Mouse (Mus musculus) midbrain, embryonic 10.5 days (tissue): ENCODE data around the gene Nkd2. TPM values are rescaled to one million over a fixed set of nuclear protein-coding genes. Genes with fewer than 3 reads are reported as not detected.
A peak's percentile ranks its signal among the peaks of the same experiment; 100 is the strongest.

ENCODE experiments used
- DNase-seq: peaks from one replicate; pipeline ENCODE4 v3.0.0-alpha.2; 2017; ENCODE audit warnings: low spot score
- H3K27ac ChIP-seq: fragments of 300-500 bp; sonication (generic); replicated peaks from 2 replicates; pipeline ENCODE4 v1.5.1; 2016; ENCODE audit warnings: mild to moderate bottlenecking
- H3K27me3 ChIP-seq: fragments of 300-500 bp; sonication (generic); 2 replicates; pipeline ENCODE4 v1.6.1; 2016; ENCODE audit warnings: low read depth, mild to moderate bottlenecking; ENCODE audit not compliant: poor library complexity, severe bottlenecking
- H3K36me3 ChIP-seq: fragments of 300-500 bp; sonication (generic); 2 replicates; pipeline ENCODE4 v1.6.1; 2016; ENCODE audit warnings: mild to moderate bottlenecking, moderate library complexity
- H3K4me1 ChIP-seq: fragments of 300-500 bp; sonication (generic); 2 replicates; pipeline ENCODE4 v1.6.1; 2016
- H3K4me3 ChIP-seq: fragments of 300-500 bp; sonication (generic); 2 replicates; pipeline ENCODE4 v1.5.1; 2016; ENCODE audit warnings: mild to moderate bottlenecking, moderate library complexity
- H3K9me3 ChIP-seq: fragments of 300-500 bp; sonication (generic); replicated peaks from 2 replicates; pipeline ENCODE4 v1.6.1; 2016; ENCODE audit warnings: mild to moderate bottlenecking
- WGBS: fragments of 180-500 bp; shearing (Covaris S2); methylation state at CpG from one replicate; pipeline ENCODE4 v1.1.7; 2016; 5-methylcytosine and 5-hydroxymethylcytosine counted together
- polyA plus RNA-seq: library from polyadenylated mRNA; unstranded; fragments of >200 nt; fragmentation: Nextera tagmentation; extraction: Ambion mirVana; gene quantifications from 2 replicates; pipeline ENCODE4 v1.2.1, GENCODE M21; 2016

Nkd2 gene
- polyA plus RNA-seq, 1 experiment from 2014 or later: 13.2 TPM

DNA sequence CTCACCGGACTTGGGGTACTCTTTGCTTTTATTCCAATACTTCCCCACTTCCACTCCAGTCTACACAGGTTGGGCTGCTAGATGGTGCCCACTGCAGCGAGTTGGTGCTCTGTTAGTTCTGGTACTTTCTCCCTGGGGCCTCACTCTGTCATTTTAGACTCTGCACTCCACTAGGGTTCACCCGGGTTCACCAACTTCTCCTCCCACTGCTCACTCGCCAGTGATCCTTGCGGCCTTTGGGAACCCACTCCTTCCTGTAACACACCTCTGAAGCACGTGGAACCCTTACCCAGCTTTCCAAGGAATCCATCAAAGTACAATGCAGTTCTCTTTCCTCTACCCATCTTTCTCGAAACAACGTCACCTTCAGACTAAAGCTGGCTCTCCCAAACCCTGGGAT, 9.7 kb downstream of the Nkd2 start:
- H3K27ac ChIP-seq: no peak overlapping the region
- no peaks in the 10 kb centered on the region for H3K36me3 ChIP-seq
- peaks cover 40% of the 10 kb centered on the region for H3K27me3 ChIP-seq
- no peaks in the 10 kb centered on the region for H3K9me3 ChIP-seq
- H3K4me3 ChIP-seq: no peak overlapping the region
- H3K4me1 ChIP-seq: peaks cover 15% of the 10 kb centered on the region
- 83% methylated on average over 8 of the region's 8 CpGs for WGBS
- no peak for DNase-seq

DNA sequence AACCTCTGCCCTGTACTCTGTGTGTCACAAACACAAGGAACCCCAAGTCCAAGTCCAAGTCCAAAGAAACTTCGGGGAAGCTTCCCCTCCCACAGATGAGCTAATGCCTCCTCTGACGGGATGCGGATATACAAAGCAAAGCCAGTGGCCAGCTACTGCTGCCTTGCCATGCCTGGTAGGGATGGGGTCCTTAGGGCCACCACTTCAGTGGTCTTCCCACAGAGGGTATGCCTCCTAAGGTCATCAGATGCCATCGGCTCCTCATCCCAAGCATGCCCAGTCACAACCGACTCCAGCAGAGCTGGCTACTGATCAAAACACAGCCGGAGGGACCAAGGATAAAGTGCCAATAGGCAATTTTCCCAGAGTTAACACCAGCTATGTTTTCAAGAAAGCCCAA, 10.9 kb downstream of the Nkd2 start:
- 85% methylated on average over 6 of the region's 6 CpGs for WGBS
- Histone ChIP-seq H3K27me3 (peaks cover 34% of the 10 kb centered on the region), H3K27ac (no peak overlapping the region), H3K4me1 (peaks cover 15% of the 10 kb centered on the region), H3K4me3 (no peak overlapping the region), H3K9me3 (no peaks in the 10 kb centered on the region), H3K36me3 (no peaks in the 10 kb centered on the region)
- no peak for DNase-seq

DNA sequence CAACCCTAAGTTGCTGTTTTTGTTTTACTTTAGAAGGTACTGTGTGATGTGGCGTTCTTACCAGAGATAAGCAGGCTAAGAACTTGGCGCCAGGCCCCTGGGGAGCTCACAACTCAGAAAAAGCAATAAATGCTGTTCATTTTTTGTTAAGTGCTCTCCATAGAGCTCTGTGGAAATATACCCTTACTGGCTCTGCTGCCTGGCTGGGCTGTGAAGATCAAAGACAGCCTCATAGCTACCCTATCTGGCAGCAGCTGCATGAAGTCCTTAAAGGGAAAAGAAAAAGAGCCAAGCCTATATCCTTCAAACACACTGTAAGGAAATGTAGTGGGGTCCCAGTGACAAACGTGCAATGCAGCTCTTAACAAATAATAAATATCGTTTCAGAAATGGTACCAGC, 11.6 kb downstream of the Nkd2 start:
- 80% methylated on average over 4 of the region's 4 CpGs for WGBS
- H3K4me3 ChIP-seq: no peak overlapping the region
- no peak overlapping the region for H3K27ac ChIP-seq

DNA sequence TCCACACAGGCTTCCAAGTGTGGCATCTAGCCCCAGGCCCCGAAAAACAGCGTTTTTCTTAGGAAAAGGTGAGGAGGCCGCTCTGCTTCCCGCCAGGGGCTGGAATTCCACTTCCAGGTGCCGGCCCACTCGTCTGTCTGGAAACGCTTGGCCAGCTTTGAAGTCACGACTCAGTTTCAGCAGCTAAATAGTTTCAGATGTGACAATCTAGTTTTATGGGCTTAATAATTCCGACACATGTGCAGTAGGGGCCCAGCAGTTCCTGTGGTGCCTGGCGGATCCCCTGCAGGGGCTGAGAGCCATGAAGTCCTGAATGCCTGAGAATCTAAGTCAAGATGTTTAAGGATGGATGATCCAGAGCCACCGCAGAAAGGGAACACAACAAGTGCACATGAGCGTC, 13.6 kb downstream of the Nkd2 start:
- H3K27ac ChIP-seq: no peak overlapping the region
- peaks cover 4% of the 10 kb centered on the region; the same call in 1 of the 2 replicates for H3K4me1 ChIP-seq
- 73% methylated on average over 12 of the region's 12 CpGs for WGBS
- H3K4me3 ChIP-seq: no peak overlapping the region
- no peaks in the 10 kb centered on the region for H3K36me3 ChIP-seq
- H3K9me3 ChIP-seq: no peaks in the 10 kb centered on the region
- DNase-seq: peak; percentile 22
- peaks cover 25% of the 10 kb centered on the region for H3K27me3 ChIP-seq

More for the DNA sequence above, 11.6 kb downstream of the Nkd2 start:
- Histone ChIP-seq H3K36me3 (no peaks in the 10 kb centered on the region), H3K4me1 (peaks cover 15% of the 10 kb centered on the region), H3K27me3 (peaks cover 32% of the 10 kb centered on the region), H3K9me3 (no peaks in the 10 kb centered on the region)
- DNase-seq: no peak

DNA sequence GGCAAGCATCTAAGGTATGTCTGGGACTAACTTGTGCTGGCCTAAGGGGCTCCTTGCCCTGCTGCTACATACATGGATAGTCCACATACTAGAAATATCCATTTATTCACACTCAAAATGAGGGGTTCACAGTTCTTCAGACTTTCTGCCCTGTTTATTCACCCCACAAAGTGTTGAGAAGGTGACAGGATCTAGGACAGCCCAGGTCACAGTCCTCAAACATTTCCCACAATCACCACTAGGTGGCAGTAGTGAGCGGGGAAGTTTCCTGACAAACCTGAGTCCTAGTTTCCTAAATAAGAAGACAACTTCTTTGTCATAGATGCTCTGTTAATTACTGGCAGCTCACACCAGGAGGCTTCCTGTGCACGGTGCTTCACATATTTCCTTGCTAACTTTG, 15.9 kb downstream of the Nkd2 start:
- H3K4me3 ChIP-seq: no peak overlapping the region
- 2% methylated on average over 2 of the region's 2 CpGs for WGBS

DNA sequence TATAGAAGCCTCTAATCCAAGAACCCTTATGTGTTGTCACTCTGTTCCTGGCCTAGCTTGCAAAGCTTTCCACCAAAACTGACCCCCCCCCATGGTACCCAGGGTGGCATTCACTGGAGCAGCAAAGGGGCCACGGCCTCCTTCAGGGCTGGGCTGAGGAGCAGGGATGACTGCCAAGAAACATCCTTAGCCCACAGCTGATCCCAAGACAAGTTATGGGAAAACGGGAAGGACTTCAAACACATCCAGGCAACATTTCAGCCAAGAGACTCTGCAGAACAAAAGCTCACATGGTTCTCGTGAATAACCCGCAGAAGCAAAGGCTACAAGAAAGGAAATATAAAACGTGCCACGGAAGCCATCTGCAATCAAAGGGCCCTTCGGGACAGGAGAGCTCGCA, 20.2 kb downstream of the Nkd2 start:
- 89% methylated on average over 8 of the region's 8 CpGs for WGBS
- H3K36me3 ChIP-seq: no peaks in the 10 kb centered on the region
- H3K9me3 ChIP-seq: no peaks in the 10 kb centered on the region
- no peak for DNase-seq
- H3K27ac ChIP-seq: no peak overlapping the region
- 0 out of 2 replicates have a peak, but pooled peaks cover under 1% of the 10 kb centered on the region for H3K27me3 ChIP-seq
- H3K4me1 ChIP-seq: no peaks in the 10 kb centered on the region
- H3K4me3 ChIP-seq: no peak overlapping the region

More for the DNA sequence above, 15.9 kb downstream of the Nkd2 start:
- Histone ChIP-seq H3K27me3 (peaks cover 9% of the 10 kb centered on the region), H3K27ac (no peak overlapping the region), H3K36me3 (no peaks in the 10 kb centered on the region), H3K9me3 (no peaks in the 10 kb centered on the region), H3K4me1 (no peaks in the 10 kb centered on the region; the same call in 1 of the 2 replicates)
- DNase-seq: peak; percentile 67

DNA sequence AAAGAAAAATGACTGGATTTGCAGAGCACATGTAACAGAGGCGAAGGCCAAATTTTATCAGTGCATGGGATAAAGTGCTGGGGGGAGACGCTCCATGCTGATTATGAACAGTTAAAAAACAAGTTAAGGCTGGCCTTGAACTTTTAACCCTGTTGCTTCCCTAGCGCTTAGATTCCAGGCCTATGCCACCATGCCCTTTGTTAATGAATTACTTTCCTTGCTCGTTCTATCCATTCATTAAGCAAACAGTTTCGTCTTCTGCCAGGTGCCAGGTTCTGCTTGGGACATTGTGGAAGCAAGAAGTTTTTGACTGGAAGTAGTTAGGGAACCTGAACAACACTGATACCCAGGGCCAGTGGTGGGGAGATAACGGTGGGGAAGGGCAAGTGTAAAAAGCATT, 23.7 kb downstream of the Nkd2 start:
- Histone ChIP-seq H3K27ac (no peak overlapping the region), H3K36me3 (no peaks in the 10 kb centered on the region), H3K27me3 (no peaks in the 10 kb centered on the region), H3K4me3 (no peak overlapping the region), H3K4me1 (0 out of 2 replicates have a peak, but pooled peaks cover 6% of the 10 kb centered on the region), H3K9me3 (no peaks in the 10 kb centered on the region)
- WGBS: 91% methylated on average over 6 of the region's 6 CpGs
- no peak for DNase-seq

DNA sequence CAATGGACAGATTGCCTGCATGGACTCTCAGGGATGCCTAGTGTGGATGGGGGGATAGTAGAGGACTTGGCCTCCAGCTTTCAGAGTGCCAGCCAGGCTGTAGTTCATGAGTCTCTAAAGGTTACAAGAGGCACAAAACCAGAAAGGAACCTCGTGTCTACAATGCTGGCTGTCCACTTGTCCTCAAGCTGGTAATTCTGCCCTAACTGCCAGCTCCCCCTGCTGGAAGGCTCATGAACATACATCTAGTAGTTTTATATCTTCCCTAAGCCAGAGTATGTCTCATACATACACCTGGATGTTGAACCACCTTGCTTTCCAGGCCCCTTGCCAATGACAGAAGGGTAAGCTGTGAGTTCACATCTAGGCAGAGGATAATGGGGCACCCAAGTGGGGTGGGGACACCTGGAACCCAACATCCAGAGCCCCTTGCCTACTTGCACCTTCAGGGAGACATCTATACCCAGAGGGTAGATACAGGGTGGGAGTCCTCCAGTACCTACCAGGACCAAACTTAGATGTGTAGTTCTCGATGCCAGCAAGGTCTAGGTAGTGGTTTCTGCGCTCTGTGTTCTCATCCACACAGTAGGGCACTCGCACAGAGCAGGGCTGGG, 25.1 kb downstream of the Nkd2 start:
- Histone ChIP-seq H3K4me1 (0 out of 2 replicates have a peak, but pooled peaks cover 6% of the 10 kb centered on the region), H3K27me3 (no peaks in the 10 kb centered on the region), H3K27ac (no peak overlapping the region), H3K9me3 (no peaks in the 10 kb centered on the region), H3K36me3 (peaks cover 9% of the 10 kb centered on the region), H3K4me3 (no peak overlapping the region)
- 74% methylated on average over 4 of the region's 4 CpGs for WGBS
- DNase-seq: peak; percentile 49

DNA sequence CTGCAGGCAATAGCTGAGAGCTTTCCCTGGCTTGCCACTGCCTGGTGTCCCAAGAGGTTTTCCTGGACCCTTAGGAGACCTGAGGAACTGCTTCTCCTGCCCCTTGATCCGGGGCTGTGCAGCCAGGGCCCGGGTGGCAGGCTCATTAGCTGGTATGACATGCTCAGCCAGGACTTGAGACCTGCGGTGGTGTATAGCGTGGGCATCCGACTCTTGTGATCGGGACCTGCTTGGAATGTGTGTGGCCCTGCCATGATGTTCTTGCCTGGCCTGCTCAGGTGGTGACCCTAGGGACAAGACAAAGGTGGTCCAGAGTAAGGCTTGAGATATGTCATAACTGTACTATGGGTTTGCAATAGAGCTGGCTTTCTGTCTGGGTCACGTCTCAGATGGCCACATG, 26.2 kb downstream of the Nkd2 start:
- 91% methylated on average over 7 of the region's 7 CpGs for WGBS
- Histone ChIP-seq H3K9me3 (no peaks in the 10 kb centered on the region), H3K4me3 (no peak overlapping the region), H3K36me3 (peaks cover 19% of the 10 kb centered on the region), H3K27ac (0 out of 2 replicates have a peak overlapping the region, but pooled peaks have one; percentile 2), H3K27me3 (no peaks in the 10 kb centered on the region), H3K4me1 (peaks cover 8% of the 10 kb centered on the region; the same call in 1 of the 2 replicates)
- DNase-seq: no peak

DNA sequence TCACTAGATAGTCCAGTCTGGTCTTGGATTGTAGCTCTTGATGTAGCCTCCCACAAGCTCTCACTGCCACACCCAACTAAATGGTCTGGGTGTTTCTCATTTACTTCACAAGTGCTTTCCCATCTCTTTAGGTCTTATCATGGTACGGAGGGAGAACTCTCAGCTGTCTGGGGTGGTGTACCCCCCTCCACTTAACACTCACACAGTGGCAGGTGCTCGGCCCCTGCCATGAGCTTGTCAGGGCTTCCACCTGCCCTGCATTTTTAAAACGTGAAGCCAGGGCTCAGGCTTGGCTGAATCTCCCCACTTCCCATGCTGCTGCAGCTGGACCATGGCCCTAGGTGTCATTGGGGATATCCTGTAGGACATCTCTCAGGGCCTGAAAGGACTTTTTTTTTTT, 28.5 kb downstream of the Nkd2 start:
- no peaks in the 10 kb centered on the region for H3K9me3 ChIP-seq
- peaks cover 10% of the 10 kb centered on the region; the same call in 1 of the 2 replicates for H3K4me1 ChIP-seq
- H3K36me3 ChIP-seq: peaks cover 42% of the 10 kb centered on the region
- no peak for DNase-seq
- no peak overlapping the region for H3K4me3 ChIP-seq
- 77% methylated on average over 3 of the region's 3 CpGs for WGBS
- H3K27ac ChIP-seq: no peak overlapping the region
- no peaks in the 10 kb centered on the region for H3K27me3 ChIP-seq

DNA sequence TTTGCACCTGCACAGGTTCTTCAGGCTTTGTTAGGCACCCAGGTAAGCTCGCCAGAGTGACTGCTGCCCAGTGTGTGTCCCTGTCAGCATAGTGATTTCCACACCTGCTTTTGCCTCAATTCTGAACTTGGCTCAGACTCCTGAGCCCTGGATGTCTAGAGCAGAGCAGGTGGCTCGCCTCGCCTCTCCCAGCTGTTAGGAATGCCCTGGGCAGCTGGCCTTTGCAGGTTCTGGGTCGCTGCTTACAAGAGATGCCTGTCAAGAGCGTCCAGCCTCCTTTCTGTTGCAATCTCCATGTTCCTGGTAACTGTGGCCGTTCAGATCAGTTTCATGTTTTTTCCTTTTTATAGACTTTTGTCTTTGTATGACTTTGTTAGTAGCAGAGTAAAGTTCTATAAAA, 31.1 kb downstream of the Nkd2 start:
- Histone ChIP-seq H3K4me1 (peaks cover 4% of the 10 kb centered on the region; the same call in 1 of the 2 replicates), H3K9me3 (no peaks in the 10 kb centered on the region), H3K36me3 (peaks cover 68% of the 10 kb centered on the region), H3K27me3 (no peaks in the 10 kb centered on the region), H3K27ac (no peak overlapping the region), H3K4me3 (no peak overlapping the region)
- 74% methylated on average over 6 of the region's 6 CpGs for WGBS
- no peak for DNase-seq

DNA sequence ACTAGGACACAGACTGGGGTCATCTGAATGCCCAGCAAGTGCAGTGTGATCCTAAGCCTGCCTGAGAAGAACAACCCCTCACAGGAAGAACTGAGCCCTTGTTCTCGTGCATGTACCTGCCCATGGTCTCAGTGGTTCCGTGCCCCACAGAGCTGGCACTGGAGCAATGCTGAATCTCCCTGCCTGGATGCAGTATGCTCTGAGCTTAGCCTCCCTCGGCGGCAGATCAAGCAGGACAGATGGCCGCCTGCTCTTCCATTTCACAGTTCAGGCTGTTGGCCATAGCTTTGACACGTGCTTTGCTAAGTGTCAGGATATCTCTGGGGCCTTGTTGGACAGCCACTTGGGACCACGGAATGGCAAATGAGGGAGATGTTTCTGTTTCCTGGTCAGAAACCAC, 33.2 kb downstream of the Nkd2 start:
- 92% methylated on average over 7 of the region's 7 CpGs for WGBS
- Histone ChIP-seq H3K36me3 (peaks cover 90% of the 10 kb centered on the region), H3K27ac (no peak overlapping the region), H3K4me3 (no peak overlapping the region), H3K4me1 (peaks cover 4% of the 10 kb centered on the region; the same call in 1 of the 2 replicates), H3K27me3 (no peaks in the 10 kb centered on the region), H3K9me3 (no peaks in the 10 kb centered on the region)
- DNase-seq: no peak

DNA sequence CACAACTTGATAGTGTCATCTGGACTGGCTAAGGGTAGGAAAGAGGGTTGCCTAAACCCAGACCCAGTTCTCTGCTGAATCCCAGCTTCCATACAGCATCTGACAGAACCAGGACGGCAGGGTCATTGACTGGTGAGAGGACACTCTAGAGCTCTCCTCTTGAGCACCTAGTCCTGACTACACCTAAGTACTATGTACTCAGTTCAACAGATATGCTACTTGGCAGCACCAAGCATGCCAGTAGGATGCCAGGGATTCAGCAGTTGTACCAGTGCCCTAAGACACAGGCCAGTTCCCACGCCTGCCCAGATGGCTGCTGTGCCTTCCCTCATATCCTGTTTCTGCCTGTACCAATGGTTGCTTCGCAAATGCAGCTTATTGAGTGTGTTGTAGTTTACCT, 34.5 kb downstream of the Nkd2 start:
- Histone ChIP-seq H3K9me3 (no peaks in the 10 kb centered on the region), H3K4me1 (peaks cover 4% of the 10 kb centered on the region; the same call in 1 of the 2 replicates), H3K27me3 (no peaks in the 10 kb centered on the region), H3K4me3 (no peak overlapping the region), H3K27ac (no peak overlapping the region), H3K36me3 (peaks cover 99% of the 10 kb centered on the region)
- 95% methylated on average over 3 of the region's 3 CpGs for WGBS
- DNase-seq: no peak
